Mouse (Mus musculus): ENCODE results near the gene Pcdh15. TPM values are rescaled to one million over a fixed set of nuclear protein-coding genes. Genes with fewer than 3 reads are reported as not detected.

The Pcdh15 gene
- polyA plus RNA-seq, 1 experiment from 2014 or later, result 2.4 TPM

DNA sequence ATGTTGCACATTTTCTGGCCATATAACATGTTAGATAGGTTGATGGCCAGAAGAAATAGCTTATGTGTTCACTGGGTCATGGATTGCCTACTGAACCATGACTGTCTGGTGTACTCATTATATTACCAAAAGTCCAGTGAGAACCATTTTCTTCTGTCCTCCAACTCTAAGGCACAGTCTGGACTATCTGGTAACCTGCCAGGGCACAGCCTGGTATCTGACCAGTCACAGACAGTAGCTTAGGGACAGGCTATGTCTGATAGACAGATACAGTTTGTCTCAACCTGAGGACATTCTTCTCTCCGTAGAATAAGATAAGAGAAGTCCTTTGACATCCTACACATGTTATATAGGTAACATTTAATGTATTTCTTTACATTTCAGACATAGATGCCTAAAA, 1279.6 kb downstream of the Pcdh15 start:
- H3K4me1 ChIP-seq, result no peaks in the 10 kb centered on the region
- WGBS, result 93% methylated on average over 1 of the region's 1 CpGs
- H3K4me2 ChIP-seq, result no peak overlapping the region
- H3K36me3 ChIP-seq, result no peaks in the 10 kb centered on the region
- H3K9ac ChIP-seq, result no peak overlapping the region
- no peak overlapping the region for H3K27ac ChIP-seq
- no peaks in the 10 kb centered on the region for H3K27me3 ChIP-seq (replicated peaks)
- H3K4me3 ChIP-seq (replicated peaks), result no peak overlapping the region
- ATAC-seq (ENCODE audit: insufficient read depth, low FRiP score, low read depth), result no peak
- H3K9me3 ChIP-seq, result no peaks in the 10 kb centered on the region

DNA sequence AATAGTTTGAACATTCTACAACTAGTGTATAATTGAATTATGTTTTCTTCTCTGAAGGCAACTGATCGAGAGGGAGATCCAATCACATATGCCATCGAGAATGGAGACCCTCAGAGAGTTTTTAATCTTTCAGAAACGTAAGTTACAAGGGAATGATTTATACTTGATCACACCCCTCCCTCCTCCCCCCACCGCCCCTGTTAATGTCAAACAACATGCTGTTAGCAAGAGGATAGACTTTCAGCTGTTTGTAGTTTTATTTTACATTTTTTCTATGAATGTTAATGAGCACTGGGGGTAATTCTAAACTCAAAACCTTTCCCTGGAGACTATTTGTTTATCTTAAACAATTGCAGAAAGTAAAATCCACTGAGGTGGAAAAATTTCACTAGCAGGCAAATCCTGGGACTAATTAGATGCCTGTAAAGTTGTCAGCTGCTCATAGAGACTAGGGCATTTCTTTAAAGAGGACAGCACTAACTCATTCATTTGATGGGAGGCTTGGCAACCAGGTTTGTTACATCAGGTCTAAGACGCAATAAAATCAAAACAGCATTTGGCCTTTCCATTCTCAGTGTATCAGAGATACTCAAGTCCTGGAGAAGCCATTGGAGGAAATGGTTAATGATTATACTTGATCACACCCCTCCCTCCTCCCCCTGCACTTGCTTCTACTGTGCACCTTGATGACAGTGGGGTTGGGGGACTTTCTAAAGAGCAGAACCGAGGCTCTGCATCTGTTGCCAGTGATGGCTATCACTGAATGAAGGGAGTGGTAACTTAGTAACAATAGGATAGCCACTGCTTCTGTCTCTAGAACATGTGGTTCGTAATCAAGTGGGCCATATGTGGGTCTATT, 1280.4 kb downstream of the Pcdh15 start:
- no peak overlapping the region for H3K27ac ChIP-seq
- no peaks in the 10 kb centered on the region for H3K4me1 ChIP-seq
- H3K9me3 ChIP-seq, result no peaks in the 10 kb centered on the region
- 56% methylated on average over 7 of the region's 7 CpGs for WGBS
- no peaks in the 10 kb centered on the region for H3K36me3 ChIP-seq
- H3K4me3 ChIP-seq (replicated peaks), result no peak overlapping the region
- ATAC-seq (ENCODE audit: insufficient read depth, low FRiP score, low read depth), result no peak
- H3K27me3 ChIP-seq (replicated peaks), result no peaks in the 10 kb centered on the region
- no peak overlapping the region for H3K9ac ChIP-seq
- H3K4me2 ChIP-seq, result no peak overlapping the region

DNA sequence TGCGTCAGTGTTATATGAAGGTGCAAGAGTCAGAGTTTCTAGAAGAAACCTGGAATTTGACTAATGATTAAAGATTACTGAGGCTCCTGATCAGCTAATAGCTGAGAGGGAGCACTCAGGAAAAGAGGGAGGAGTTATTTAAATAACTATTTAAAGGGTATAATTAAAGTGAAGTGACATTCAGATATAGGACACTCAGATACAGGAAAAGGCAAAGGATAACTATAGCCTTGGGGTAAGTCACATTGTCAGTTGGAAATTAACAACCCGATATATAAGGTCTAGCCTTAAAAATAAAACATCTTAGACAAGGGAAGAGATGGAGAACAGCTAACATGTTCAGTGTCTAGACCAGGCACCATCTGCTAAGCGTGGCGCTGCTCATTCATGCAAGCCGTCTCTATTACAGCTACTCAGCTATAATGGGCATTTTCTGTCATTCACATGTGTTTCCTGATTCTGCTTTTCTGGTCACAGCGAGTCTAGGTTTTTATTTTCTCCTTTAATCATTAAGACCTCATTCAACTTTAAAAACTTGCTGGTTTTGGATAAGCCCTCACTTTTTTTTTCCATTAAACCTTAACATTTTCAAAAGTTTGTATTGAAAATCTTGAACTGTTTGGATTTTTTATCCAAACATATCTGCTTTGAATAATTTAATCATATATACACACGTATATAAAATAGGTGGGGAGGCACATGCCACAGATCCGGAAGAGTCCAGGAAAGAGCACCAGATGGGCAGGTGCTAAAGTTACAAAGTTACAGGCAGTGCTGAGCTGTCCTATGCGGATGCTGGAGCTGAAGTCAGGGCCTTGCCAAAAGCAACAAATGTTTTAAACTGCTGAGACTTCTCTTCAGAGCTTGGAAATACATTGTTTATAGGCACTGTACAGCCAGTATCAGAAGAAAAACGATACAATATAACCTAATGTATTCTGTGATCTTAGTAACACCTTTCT, 1288.7 kb downstream of the Pcdh15 start:
- H3K9me3 ChIP-seq, result no peaks in the 10 kb centered on the region
- ATAC-seq (ENCODE audit: insufficient read depth, low FRiP score, low read depth), result no peak
- no peak overlapping the region for H3K4me3 ChIP-seq (replicated peaks)
- H3K36me3 ChIP-seq, result no peaks in the 10 kb centered on the region
- H3K27ac ChIP-seq, result no peak overlapping the region
- no peaks in the 10 kb centered on the region for H3K27me3 ChIP-seq (replicated peaks)
- 64% methylated on average over 10 of the region's 10 CpGs for WGBS
- H3K4me2 ChIP-seq, result no peak overlapping the region
- H3K9ac ChIP-seq, result no peak overlapping the region
- H3K4me1 ChIP-seq, result no peaks in the 10 kb centered on the region

DNA sequence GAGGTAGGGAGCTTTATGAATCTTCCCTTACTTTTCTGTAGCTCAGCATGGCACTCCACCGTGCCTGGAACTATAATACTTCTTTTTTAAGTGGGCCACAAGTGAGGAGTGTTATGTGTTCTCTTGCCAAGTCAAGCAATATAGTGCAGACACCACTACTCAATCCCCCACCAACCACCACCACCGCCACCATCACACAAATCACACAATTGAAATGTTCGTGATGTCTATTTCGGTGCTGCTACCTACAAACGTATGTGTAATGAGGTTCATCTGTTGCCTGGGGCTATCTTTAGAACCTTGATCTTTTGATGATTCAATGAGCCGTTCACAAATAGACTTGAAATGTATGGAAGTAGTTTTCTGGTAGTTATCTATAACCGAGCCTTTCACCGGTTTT, 1304.0 kb downstream of the Pcdh15 start:
- Histone ChIP-seq H3K36me3 (no peaks in the 10 kb centered on the region), H3K9ac (no peak overlapping the region), H3K4me1 (no peaks in the 10 kb centered on the region), H3K9me3 (no peaks in the 10 kb centered on the region), H3K4me3 (replicated peaks) (no peak overlapping the region), H3K27me3 (replicated peaks) (no peaks in the 10 kb centered on the region), H3K4me2 (no peak overlapping the region), H3K27ac (no peak overlapping the region)
- WGBS, result 91% methylated on average over 8 of the region's 8 CpGs
- ATAC-seq (ENCODE audit: insufficient read depth, low FRiP score, low read depth), result no peak

DNA sequence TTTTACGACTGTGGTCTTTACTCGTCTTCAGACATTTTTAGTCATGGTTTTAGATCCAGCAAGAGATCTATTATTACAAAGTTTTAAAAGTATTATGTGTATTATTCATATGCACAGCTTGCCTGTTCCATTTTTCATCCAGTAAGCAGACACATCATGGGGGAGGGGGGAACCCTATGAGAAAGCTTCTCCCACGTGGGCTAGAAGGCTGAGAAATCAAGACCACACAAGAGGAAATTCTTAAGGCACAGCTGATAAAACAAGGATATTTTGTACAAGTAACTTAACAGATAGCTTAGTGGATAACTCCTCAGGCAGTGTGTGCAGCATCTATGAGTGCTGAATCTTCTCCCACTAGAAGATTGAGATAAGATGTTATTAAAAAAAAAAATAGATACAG, 1314.9 kb downstream of the Pcdh15 start:
- Histone ChIP-seq H3K36me3 (no peaks in the 10 kb centered on the region), H3K27me3 (replicated peaks) (no peaks in the 10 kb centered on the region), H3K4me1 (no peaks in the 10 kb centered on the region), H3K4me3 (replicated peaks) (no peak overlapping the region), H3K9me3 (no peaks in the 10 kb centered on the region), H3K9ac (no peak overlapping the region), H3K4me2 (no peak overlapping the region), H3K27ac (no peak overlapping the region)
- 21% methylated on average over 3 of the region's 3 CpGs for WGBS
- no peak for ATAC-seq (ENCODE audit: insufficient read depth, low FRiP score, low read depth)

DNA sequence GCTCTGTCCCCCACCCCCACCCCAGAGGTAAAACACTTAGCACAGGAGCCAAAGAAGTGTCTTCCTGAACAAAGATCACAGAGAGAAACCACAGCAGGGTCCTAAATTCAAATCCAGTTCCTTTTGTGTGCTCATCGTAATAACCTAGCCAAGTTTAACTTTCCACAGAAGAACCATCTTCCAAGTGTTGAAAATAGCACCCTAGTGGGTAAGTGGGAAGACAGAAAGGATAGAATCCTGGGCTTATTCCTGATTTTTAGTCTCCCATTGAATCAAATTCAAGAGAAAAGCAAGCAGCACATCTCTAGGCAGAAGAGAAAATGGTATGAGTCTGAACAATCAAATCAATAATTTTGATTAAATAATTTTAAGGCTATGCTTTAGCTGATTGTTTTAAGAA, 1315.8 kb downstream of the Pcdh15 start:
- H3K9me3 ChIP-seq, result no peaks in the 10 kb centered on the region
- no peaks in the 10 kb centered on the region for H3K27me3 ChIP-seq (replicated peaks)
- H3K4me1 ChIP-seq, result no peaks in the 10 kb centered on the region
- WGBS, result 81% methylated on average over 1 of the region's 1 CpGs
- no peaks in the 10 kb centered on the region for H3K36me3 ChIP-seq
- H3K4me3 ChIP-seq (replicated peaks), result no peak overlapping the region
- no peak overlapping the region for H3K4me2 ChIP-seq
- no peak overlapping the region for H3K27ac ChIP-seq
- H3K9ac ChIP-seq, result no peak overlapping the region
- ATAC-seq (ENCODE audit: insufficient read depth, low FRiP score, low read depth), result no peak

DNA sequence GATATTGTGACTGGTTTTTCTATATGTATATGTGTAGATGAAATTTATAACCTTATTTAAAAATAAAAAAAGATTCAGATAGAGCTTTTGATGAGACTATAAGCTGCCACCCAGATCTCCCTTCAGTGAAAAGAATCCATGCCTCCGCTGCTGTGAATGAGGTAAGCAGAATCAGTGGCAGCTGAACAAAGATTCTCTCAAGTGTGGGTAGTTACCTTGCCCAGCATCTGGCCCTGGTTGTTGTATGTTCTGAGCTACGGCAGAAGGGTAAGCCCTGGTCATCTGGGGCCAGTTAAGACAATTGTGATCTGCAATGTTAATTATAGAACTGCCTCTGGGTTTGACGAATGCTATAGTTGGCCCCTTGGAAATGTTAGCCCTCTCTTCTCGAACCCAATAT, 1316.2 kb downstream of the Pcdh15 start:
- Histone ChIP-seq H3K27me3 (replicated peaks) (no peaks in the 10 kb centered on the region), H3K4me2 (no peak overlapping the region), H3K36me3 (no peaks in the 10 kb centered on the region), H3K27ac (no peak overlapping the region), H3K9ac (no peak overlapping the region), H3K9me3 (no peaks in the 10 kb centered on the region), H3K4me3 (replicated peaks) (no peak overlapping the region), H3K4me1 (no peaks in the 10 kb centered on the region)
- no peak for ATAC-seq (ENCODE audit: insufficient read depth, low FRiP score, low read depth)
- 74% methylated on average over 4 of the region's 4 CpGs for WGBS

DNA sequence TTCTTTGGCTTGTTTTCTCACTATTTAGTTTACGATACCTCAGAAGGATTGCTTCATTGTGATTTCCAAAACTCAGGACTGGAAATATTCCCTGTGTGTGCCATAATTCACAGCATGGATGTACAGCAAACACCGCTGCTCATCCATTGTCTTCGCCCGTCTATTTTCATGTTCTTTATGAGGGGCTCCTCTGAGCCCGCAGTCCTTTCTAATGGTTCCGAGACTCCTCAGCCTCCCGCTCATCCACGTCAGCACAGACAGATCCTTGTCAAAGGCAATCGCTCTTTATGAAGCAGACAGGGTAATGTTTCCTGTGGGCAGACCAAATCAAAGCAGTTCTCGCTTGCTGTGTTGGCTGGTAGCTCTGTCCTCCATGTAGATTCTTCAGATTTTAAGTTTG, 1316.8 kb downstream of the Pcdh15 start:
- 90% methylated on average over 10 of the region's 10 CpGs for WGBS
- no peaks in the 10 kb centered on the region for H3K4me1 ChIP-seq
- ATAC-seq (ENCODE audit: insufficient read depth, low FRiP score, low read depth), result no peak

DNA sequence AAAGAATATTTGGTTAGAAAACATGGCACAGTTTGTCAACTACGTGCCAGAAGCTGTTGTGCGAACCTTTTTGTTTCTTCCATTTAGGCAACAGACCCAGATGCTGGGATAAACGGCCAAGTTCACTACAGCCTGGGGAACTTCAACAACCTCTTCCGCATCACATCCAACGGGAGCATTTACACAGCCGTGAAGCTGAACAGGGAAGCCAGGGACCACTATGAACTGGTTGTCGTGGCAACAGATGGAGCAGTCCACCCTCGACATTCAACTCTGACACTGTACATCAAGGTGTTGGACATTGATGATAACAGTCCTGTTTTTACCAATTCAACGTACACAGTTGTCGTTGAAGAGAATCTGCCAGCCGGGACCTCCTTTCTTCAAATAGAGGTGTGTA, 1350.9 kb downstream of the Pcdh15 start:
- no peaks in the 10 kb centered on the region for H3K4me1 ChIP-seq
- H3K4me3 ChIP-seq (replicated peaks), result no peak overlapping the region
- no peak overlapping the region for H3K27ac ChIP-seq
- H3K9me3 ChIP-seq, result no peaks in the 10 kb centered on the region
- H3K27me3 ChIP-seq (replicated peaks), result no peaks in the 10 kb centered on the region
- no peaks in the 10 kb centered on the region for H3K36me3 ChIP-seq
- H3K9ac ChIP-seq, result no peak overlapping the region
- H3K4me2 ChIP-seq, result no peak overlapping the region
- ATAC-seq (ENCODE audit: insufficient read depth, low FRiP score, low read depth), result no peak
- WGBS, result 78% methylated on average over 11 of the region's 11 CpGs

More for the DNA sequence above, 1316.8 kb downstream of the Pcdh15 start:
- Histone ChIP-seq H3K36me3 (no peaks in the 10 kb centered on the region), H3K9me3 (no peaks in the 10 kb centered on the region), H3K27ac (no peak overlapping the region), H3K9ac (no peak overlapping the region), H3K27me3 (replicated peaks) (no peaks in the 10 kb centered on the region), H3K4me2 (no peak overlapping the region), H3K4me3 (replicated peaks) (no peak overlapping the region)

DNA sequence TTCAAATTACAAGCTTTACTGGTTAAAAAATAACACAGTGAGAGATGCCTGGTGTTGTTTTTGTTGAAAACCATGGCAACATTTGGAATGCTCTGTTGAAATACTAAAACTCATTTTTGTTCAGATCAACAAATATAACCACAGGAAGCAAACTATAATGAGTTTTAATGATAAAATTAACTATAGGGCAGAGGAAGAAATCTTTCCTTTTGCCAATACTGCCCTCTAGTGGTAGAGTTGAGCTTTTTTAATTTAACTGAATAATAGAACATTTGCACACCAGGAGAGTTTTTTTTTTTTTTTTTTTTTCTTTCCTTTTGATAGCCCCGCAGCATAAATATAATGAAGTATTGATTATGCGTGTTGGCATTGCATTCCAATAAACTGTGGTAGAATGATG, 1364.8 kb downstream of the Pcdh15 start:
- Histone ChIP-seq H3K36me3 (no peaks in the 10 kb centered on the region), H3K27ac (no peak overlapping the region), H3K4me2 (no peak overlapping the region), H3K4me1 (no peaks in the 10 kb centered on the region), H3K9me3 (no peaks in the 10 kb centered on the region), H3K4me3 (replicated peaks) (no peak overlapping the region), H3K9ac (no peak overlapping the region), H3K27me3 (replicated peaks) (no peaks in the 10 kb centered on the region)
- no peak for ATAC-seq (ENCODE audit: insufficient read depth, low FRiP score, low read depth)
- 19% methylated on average over 2 of the region's 2 CpGs for WGBS

DNA sequence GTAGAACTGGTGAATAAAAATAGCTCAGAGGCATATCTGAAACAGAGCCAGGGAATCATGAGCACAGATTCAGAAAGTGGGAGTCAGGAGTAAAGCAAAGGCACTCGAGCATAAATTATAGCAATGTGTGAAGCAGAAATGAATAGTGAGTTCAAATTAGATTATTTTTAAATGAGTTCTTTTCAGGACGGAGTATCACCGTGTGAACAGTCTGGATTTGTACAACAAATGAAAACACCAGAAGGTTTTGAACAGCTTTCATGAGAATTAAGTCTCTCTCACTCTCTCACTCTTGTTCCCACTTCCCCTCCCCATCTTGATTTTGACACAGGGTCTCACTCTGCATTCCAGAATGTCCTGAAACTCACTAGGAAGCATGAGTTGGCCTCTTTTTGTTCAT, 1381.6 kb downstream of the Pcdh15 start:
- Histone ChIP-seq H3K36me3 (no peaks in the 10 kb centered on the region), H3K4me1 (no peaks in the 10 kb centered on the region), H3K27ac (no peak overlapping the region), H3K4me3 (replicated peaks) (no peak overlapping the region), H3K9ac (no peak overlapping the region), H3K27me3 (replicated peaks) (no peaks in the 10 kb centered on the region), H3K4me2 (no peak overlapping the region), H3K9me3 (no peaks in the 10 kb centered on the region)
- 71% methylated on average over 3 of the region's 3 CpGs for WGBS
- ATAC-seq (ENCODE audit: insufficient read depth, low FRiP score, low read depth), result no peak

DNA sequence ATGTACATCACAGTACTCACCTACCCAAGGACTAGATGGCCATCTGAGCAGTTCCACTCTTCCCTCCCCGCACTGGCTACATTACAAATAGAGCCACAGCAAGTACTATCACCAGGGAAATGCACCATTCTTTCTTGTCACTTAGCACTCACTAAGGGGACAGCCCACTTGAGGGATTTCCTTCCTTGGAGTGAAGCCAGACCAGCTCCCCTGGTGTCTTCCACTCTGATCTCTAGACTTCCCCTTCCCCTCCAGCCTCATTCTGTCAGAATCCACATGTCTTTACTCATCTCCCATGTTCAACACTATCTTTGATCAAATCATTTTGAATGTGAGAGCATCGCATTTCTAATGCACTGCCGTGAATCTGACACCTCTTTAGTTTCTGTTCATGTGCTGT, 1413.2 kb downstream of the Pcdh15 start:
- Histone ChIP-seq H3K27ac (no peak overlapping the region), H3K36me3 (no peaks in the 10 kb centered on the region), H3K4me3 (replicated peaks) (no peak overlapping the region), H3K9me3 (no peaks in the 10 kb centered on the region), H3K4me1 (no peaks in the 10 kb centered on the region), H3K9ac (no peak overlapping the region), H3K27me3 (replicated peaks) (no peaks in the 10 kb centered on the region), H3K4me2 (no peak overlapping the region)
- 56% methylated on average over 3 of the region's 3 CpGs for WGBS
- no peak for ATAC-seq (ENCODE audit: insufficient read depth, low FRiP score, low read depth)

Measured in stomach, embryonic 15.5 days (tissue).